Mouse (Mus musculus) limb, embryonic 11.5 days (tissue): ENCODE measurements at regions not wholly inside any gene's neighbourhood (a gene's known extent, or its start where the extent isn't known, plus 50 kb on each side); places are given as distances from the start of the nearest gene placed in this dataset.

ENCODE experiments used
- ATAC-seq: fragments of 200-750 bp; cut with Nextera tagmentation; 2 replicates; pipeline ENCODE4 v1.8.0; 2017; ENCODE audit warnings: low read depth; ENCODE audit not compliant: insufficient number of reproducible peaks, low FRiP score, low TSS enrichment
- DNase-seq: peaks from one replicate; pipeline ENCODE4 v3.0.0-alpha.2; 2015; ENCODE audit warnings: low spot score
- H3K27ac ChIP-seq: fragments of 300-500 bp; sonication (generic); replicated peaks from 2 replicates; pipeline ENCODE4 v1.5.1; 2014; ENCODE audit warnings: low read depth, mild to moderate bottlenecking, low read length
- H3K27me3 ChIP-seq: fragments of 300-500 bp; sonication (generic); 2 replicates; pipeline ENCODE4 v1.6.1; 2014; ENCODE audit warnings: mild to moderate bottlenecking, low read length, mixed read lengths; ENCODE audit not compliant: control insufficient read depth, insufficient read depth
- H3K36me3 ChIP-seq: fragments of 300-500 bp; sonication (generic); 2 replicates; pipeline ENCODE4 v1.6.1; 2014; ENCODE audit warnings: mild to moderate bottlenecking, low read length, moderate library complexity, mixed read lengths; ENCODE audit not compliant: control insufficient read depth, insufficient read depth
- H3K4me1 ChIP-seq: fragments of 300-500 bp; sonication (generic); 2 replicates; pipeline ENCODE4 v1.6.1; 2014; ENCODE audit warnings: low read length, mixed read lengths; ENCODE audit not compliant: control insufficient read depth, insufficient read depth
- H3K4me2 ChIP-seq: fragments of 300-500 bp; sonication (generic); 2 replicates; pipeline ENCODE4 v1.6.1; 2014; ENCODE audit warnings: low read depth, mild to moderate bottlenecking, moderate library complexity; ENCODE audit not compliant: severe bottlenecking
- H3K4me3 ChIP-seq: fragments of 300-500 bp; sonication (generic); 2 replicates; pipeline ENCODE4 v1.5.1; 2014; ENCODE audit warnings: low read depth, low read length
- H3K9ac ChIP-seq: fragments of 300-500 bp; sonication (generic); 2 replicates; pipeline ENCODE4 v1.6.1; 2014; ENCODE audit warnings: mild to moderate bottlenecking, low read length
- H3K9me3 ChIP-seq: fragments of 300-500 bp; sonication (generic); 2 replicates; pipeline ENCODE4 v1.6.1; 2016; ENCODE audit warnings: low read length; ENCODE audit not compliant: control insufficient read depth
- WGBS: fragments of 180-500 bp; shearing (Covaris S2); extraction: QIAGEN DNeasy Blood & Tissue Kit; methylation state at CpG from one replicate; pipeline ENCODE4 v1.1.7; 2014; 5-methylcytosine and 5-hydroxymethylcytosine counted together

- no peaks in the 10 kb centered on the region for H3K36me3 ChIP-seq
- no peak overlapping the region for H3K4me2 ChIP-seq
- no peak overlapping the region for H3K9ac ChIP-seq
- H3K4me3 ChIP-seq: no peak overlapping the region
- H3K27me3 ChIP-seq: no peaks in the 10 kb centered on the region
- DNase-seq (no peak), ATAC-seq (no peak)
- 83% methylated on average over 4 of the region's 4 CpGs for WGBS
- no peak overlapping the region for H3K27ac ChIP-seq
- H3K9me3 ChIP-seq: no peaks in the 10 kb centered on the region
- peaks cover 5% of the 10 kb centered on the region; the same call in 1 of the 2 replicates for H3K4me1 ChIP-seq
These were observed 201.0 kb downstream of the Klf6 start for GRCm38 (mm10) chr13:6062305-6062704.

DNA sequence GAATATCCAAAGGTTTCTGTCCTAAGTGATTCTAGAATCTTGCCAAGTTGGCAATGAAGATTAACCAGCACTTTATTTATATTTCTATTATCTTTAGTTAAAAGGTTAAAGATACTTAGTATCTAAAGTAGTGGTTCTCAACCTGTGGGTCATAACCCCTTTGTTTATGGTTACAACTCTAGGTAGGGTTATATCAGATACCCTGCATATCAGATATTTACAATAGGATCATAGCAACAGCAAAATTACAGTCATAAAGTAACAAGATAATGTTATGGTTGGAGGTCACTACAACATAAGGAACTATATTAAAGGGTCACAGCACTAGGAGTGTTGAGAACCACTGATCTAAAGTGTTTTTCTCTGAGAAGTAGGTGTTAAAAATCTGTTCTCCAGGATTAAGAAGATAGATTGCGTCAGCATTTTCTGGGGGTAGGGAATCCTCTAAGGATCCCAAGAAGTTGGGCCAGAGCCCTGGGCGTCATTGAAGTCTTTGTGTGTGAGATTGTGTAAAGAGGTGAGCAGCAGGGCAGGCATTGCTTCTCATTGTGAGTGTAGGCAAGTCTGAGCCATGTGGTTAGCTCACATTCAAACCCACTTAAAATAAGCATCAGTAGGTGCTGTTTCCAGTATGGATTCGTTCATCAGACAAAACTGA is 201.6 kb downstream of the Klf6 start:
- H3K27me3 ChIP-seq: no peaks in the 10 kb centered on the region
- H3K36me3 ChIP-seq: no peaks in the 10 kb centered on the region
- no peak for ATAC-seq
- no peak overlapping the region for H3K9ac ChIP-seq
- H3K4me3 ChIP-seq: no peak overlapping the region
- H3K9me3 ChIP-seq: no peaks in the 10 kb centered on the region
- DNase-seq: no peak
- 82% methylated on average over 3 of the region's 3 CpGs for WGBS
- H3K4me2 ChIP-seq: no peak overlapping the region
- H3K4me1 ChIP-seq: peaks cover 5% of the 10 kb centered on the region; the same call in 1 of the 2 replicates
- H3K27ac ChIP-seq: no peak overlapping the region

GRCm38 (mm10) chr13:6076978-6077825 is 215.9 kb downstream of the Klf6 start:
- Histone ChIP-seq H3K9me3 (no peaks in the 10 kb centered on the region), H3K27me3 (no peaks in the 10 kb centered on the region), H3K9ac (no peak overlapping the region), H3K27ac (no peak overlapping the region), H3K4me1 (no peaks in the 10 kb centered on the region), H3K4me2 (no peak overlapping the region), H3K4me3 (no peak overlapping the region), H3K36me3 (no peaks in the 10 kb centered on the region)
- DNase-seq: no peak
- WGBS: 89% methylated on average over 4 of the region's 4 CpGs
- no peak for ATAC-seq

GRCm38 (mm10) chr13:6085891-6086290 is 224.6 kb downstream of the Klf6 start:
- H3K9ac ChIP-seq: no peak overlapping the region
- WGBS: 74% methylated on average over 2 of the region's 2 CpGs
- no peak for ATAC-seq
- no peaks in the 10 kb centered on the region for H3K4me1 ChIP-seq
- H3K9me3 ChIP-seq: no peaks in the 10 kb centered on the region
- no peaks in the 10 kb centered on the region for H3K27me3 ChIP-seq
- H3K4me2 ChIP-seq: no peak overlapping the region
- H3K27ac ChIP-seq: no peak overlapping the region
- no peaks in the 10 kb centered on the region for H3K36me3 ChIP-seq
- no peak overlapping the region for H3K4me3 ChIP-seq
- DNase-seq: no peak

- H3K27ac ChIP-seq: no peak overlapping the region
- WGBS: 87% methylated on average over 7 of the region's 7 CpGs
- H3K4me1 ChIP-seq: no peaks in the 10 kb centered on the region
- no peaks in the 10 kb centered on the region for H3K36me3 ChIP-seq
- H3K9me3 ChIP-seq: no peaks in the 10 kb centered on the region
- no peak for ATAC-seq
- no peaks in the 10 kb centered on the region for H3K27me3 ChIP-seq
- no peak overlapping the region for H3K4me2 ChIP-seq
- no peak overlapping the region for H3K4me3 ChIP-seq
- no peak overlapping the region for H3K9ac ChIP-seq
- DNase-seq: no peak
These were observed 247.9 kb downstream of the Klf6 start for GRCm38 (mm10) chr13:6109018-6109657.

DNA sequence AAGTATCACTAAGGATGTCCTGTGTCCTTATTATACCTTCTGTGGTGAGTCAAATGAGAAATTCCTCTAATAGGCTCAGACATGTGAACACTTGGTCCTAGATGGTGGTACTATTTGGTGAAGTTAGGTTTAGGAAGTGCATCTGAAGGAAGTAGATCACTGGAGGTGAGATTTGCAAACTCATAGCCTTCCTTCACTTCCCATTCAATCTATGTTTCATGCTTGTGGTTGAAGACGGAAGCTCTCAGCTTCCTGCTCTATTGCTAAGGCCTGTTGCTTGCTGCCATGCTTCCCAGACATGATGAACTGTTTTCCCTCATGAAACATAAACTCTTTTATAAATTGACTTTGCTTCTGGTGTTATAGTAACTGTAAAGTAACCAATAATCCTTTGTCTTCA is 258.4 kb downstream of the Klf6 start:
- Histone ChIP-seq H3K9me3 (no peaks in the 10 kb centered on the region), H3K27ac (no peak overlapping the region), H3K4me2 (no peak overlapping the region), H3K4me1 (no peaks in the 10 kb centered on the region), H3K4me3 (no peak overlapping the region), H3K9ac (no peak overlapping the region), H3K36me3 (no peaks in the 10 kb centered on the region), H3K27me3 (no peaks in the 10 kb centered on the region)
- DNase-seq: no peak
- no peak for ATAC-seq
- WGBS: 93% methylated on average over 1 of the region's 1 CpGs

GRCm38 (mm10) chr13:6127311-6127710 is 266.0 kb downstream of the Klf6 start:
- H3K9me3 ChIP-seq: no peaks in the 10 kb centered on the region

DNA sequence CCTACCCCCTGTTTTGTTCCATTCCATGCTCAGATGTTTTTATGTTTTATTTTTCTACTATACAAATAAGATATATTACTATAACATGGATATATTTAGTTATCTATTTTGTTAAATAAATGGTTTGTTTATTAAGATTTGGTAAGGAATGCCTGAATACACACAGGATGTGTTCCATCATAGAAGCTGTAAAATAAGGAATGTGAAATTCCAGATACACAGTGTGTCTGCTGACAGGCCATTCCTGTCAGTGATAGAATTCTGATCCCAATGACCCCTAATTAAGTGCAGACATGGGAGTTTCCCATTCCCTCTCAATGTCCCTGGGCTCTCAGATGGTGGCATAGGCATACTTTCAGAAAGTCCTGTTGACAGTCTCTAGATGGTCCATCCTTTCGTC is 267.6 kb downstream of the Klf6 start:
- DNase-seq (no peak), ATAC-seq (no peak)
- H3K27me3 ChIP-seq: no peaks in the 10 kb centered on the region
- H3K9ac ChIP-seq: no peak overlapping the region
- no peaks in the 10 kb centered on the region for H3K9me3 ChIP-seq
- no peak overlapping the region for H3K4me3 ChIP-seq
- WGBS: 76% methylated on average over 1 of the region's 1 CpGs
- no peaks in the 10 kb centered on the region for H3K4me1 ChIP-seq
- no peak overlapping the region for H3K4me2 ChIP-seq
- no peak overlapping the region for H3K27ac ChIP-seq
- no peaks in the 10 kb centered on the region for H3K36me3 ChIP-seq

More at GRCm38 (mm10) chr13:6127311-6127710, 266.0 kb downstream of the Klf6 start:
- H3K9ac ChIP-seq: no peak overlapping the region
- 97% methylated on average over 1 of the region's 1 CpGs for whole genome bisulfite sequencing
- no peak overlapping the region for H3K4me2 ChIP-seq
- DNase-seq (no peak), ATAC-seq (no peak)
- H3K4me1 ChIP-seq: no peaks in the 10 kb centered on the region
- no peaks in the 10 kb centered on the region for H3K36me3 ChIP-seq
- no peak overlapping the region for H3K4me3 ChIP-seq
- H3K27me3 ChIP-seq: no peaks in the 10 kb centered on the region
- H3K27ac ChIP-seq: no peak overlapping the region
